Mouse (Mus musculus) monocyte, adult 2 months (primary cell): ENCODE measurements around the gene Map2k6.

Source experiments
- DNase-seq, 2 experiments: peaks; one replicate each; pipeline ENCODE4 v3.0.0; 2022; ENCODE audit warnings: low spot score in 2 of 2, low read depth in 1 of 2

The Map2k6 gene

GRCm38 (mm10) chr11:110545416-110545815, 146.5 kb downstream of the Map2k6 start:
- no peak for DNase-seq

GRCm38 (mm10) chr11:110551471-110551967, 152.6 kb downstream of the Map2k6 start:
- DNase-seq: no peak

GRCm38 (mm10) chr11:110562320-110563081, 163.6 kb downstream of the Map2k6 start:
- no peak for DNase-seq

GRCm38 (mm10) chr11:110563272-110563671, 164.3 kb downstream of the Map2k6 start:
- DNase-seq: no peak

GRCm38 (mm10) chr11:110563801-110564200, 164.9 kb downstream of the Map2k6 start:
- no peak for DNase-seq

- DNase-seq: no peak
Observed at GRCm38 (mm10) chr11:110566307-110566706, 167.4 kb downstream of the Map2k6 start.

- DNase-seq: no peak
Observed at GRCm38 (mm10) chr11:110572548-110572947, 173.6 kb downstream of the Map2k6 start.
